Mouse (Mus musculus) right cerebral cortex, adult 18-20 months (tissue): ENCODE results near the gene Spata25.

Experiments
- DNase-seq: peaks from one replicate; pipeline ENCODE4 v3.0.0; 2022; ENCODE audit warnings: mixed read lengths

Gene Spata25

DNA sequence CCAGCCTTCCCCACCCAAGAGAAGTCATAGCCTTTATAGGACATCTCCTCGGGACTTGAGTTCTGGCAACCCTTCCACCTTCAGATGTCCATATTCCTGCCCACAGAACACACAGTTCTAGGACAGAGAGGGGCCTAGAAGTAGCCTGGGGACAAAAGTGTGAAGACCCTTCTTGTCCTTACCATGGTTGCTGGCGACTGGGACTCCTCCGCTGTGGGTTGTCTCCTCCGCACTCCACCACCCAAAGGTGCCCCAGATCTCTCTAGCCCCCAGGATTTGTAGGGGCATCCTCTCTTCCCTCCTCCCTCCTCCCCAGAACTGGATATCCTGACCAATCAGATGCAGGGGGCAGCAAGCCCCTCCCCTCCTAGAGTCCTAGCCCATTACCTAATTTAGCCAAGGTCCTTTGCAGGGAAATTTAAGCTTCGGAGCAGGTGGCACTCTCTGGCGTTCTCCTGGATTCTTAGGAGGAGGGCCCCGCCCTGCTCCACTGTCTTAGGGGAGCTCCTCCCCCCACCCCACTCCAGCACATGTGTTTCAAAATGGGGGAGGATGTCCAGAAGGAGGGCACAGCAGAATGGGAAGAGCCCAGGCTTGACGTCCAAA lies 48.8 kb downstream of the Spata25 start, which contains the start of gene Tnnc2:
TSS of gene Tnnc2 (minus strand) at position 487 of the 606 bp plus-strand sequence.
- DNase-seq: no peak

DNA sequence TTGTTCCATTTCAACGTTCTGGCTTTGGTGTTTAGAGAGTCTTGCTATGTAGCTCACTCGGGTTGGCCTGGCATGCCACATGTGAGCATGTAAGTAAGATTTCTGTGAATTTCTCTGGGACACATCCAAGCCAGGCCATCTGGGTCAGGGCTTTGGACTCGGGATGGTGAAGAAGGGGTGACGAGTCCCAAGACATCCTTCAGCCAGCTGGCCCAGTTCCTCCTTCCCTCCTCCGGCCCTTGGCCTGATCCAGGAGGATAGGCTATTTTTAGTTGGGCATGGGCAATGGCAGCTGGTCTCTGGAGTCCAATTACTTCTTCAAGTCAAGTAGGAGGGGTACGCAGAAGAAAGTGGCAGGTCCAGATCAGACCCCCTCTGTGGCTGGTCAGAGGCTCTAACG lies 49.5 kb downstream of the Spata25 start:
- DNase-seq: no peak

DNA sequence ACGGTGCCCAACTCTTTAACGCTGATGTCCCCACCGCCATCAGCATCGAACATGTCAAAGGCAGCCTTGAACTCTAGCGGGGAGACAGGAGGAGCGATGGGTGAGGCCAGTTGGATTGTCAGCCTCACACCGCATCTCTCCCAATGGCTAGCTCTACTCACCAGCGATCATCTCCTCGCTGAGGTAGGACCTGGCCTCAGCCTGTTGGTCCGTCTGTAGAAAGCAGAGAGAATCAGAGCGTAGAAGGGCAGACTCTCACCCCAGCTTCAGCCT lies 50.4 kb downstream of the Spata25 start:
- no peak for DNase-seq

DNA sequence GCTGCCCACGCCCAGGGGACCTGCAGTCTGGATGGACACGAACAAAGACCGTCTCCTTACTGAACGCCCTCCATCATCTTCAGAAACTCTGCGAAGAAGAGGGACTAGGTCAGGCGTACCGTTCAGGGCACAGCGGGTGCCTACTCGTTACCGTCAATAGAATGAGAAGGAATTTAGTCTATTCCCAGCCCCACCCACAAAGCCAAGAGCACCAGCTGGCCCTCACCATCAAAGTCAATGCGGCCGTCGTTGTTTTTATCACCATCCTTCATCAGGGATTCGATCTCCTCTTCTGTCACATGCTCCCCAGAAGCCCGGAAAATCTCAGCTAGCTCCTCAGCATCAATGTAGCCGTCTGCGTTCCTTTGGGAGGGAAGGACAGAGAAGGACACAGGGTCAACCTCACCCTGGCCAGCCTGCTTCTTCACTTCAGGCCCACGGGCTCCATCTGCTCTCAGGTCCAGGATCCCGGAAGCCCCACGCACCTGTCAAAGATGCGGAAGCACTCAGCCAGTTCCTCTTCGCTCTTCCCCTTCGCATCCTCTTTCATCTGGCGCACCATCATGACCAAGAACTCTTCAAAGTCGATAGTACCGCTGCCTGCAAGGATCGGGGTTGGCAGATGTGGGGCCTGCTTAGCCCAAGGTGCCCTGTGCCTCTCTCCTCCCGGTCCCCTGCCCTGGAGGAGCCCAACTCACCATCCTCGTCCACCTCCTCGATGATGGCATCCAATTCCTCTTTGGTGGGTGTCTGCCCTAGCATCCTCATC lies 50.9 kb downstream of the Spata25 start:
- DNase-seq: no peak

DNA sequence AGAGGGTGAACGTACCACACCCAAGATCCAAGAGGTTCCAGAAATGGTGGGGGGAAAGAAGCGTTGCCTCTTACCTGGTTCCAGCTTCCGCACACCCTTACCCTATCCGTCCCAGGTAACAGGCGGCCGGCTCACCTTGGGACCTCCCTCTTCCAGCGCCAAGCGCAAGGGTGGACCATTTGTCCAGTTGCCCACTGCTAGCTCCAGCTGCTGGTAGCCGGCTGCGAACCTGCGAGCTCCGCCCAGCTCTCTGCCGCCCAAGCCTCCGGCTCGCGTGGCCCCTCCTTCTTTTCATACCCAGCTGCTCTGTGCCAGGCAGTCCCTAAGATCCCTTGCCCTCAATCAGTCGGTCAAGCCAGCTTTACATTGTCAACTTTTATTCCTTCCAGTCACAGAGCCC lies 51.5 kb downstream of the Spata25 start:
- no peak for DNase-seq
